Mouse (Mus musculus) layer of hippocampus, postnatal 36 days (tissue): Measurements from ENCODE around the gene Gm13287. TPM values are rescaled to one million over a fixed set of nuclear protein-coding genes. Genes with fewer than 3 reads are reported as not detected.
"Not testable (repeated sequence)": the region's sequence is repeated elsewhere in the genome, so short reads cannot be mapped to it uniquely, and the experiment has no call there.

Source experiments
- DNase-seq, 2 experiments: peaks; one replicate each; pipeline ENCODE4 v3.0.0; 2022
- total RNA-seq, 2 experiments: library from RNA; stranded (reverse); gene quantifications; 2 replicates each; pipeline ENCODE4 v1.2.3; 2021

The Gm13287 gene
- not detected for total RNA-seq

GRCm38 (mm10) chr4:88802954-88803353 lies at the start of gene Gm13287:
Gene Gm13287 (plus strand): TSS chr4:88803254.
- not testable (repeated sequence) for DNase-seq

GRCm38 (mm10) chr4:88754818-88755340 lies 48.2 kb upstream of the Gm13287 start, which contains the start of gene Gm13271:
Gene Gm13271 (plus strand): TSS chr4:88754868.
- DNase-seq: peak; percentile 71 to 72

- DNase-seq: not testable (repeated sequence)
Observed at GRCm38 (mm10) chr4:88756581-88757513, 46.2 kb upstream of the Gm13287 start.

GRCm38 (mm10) chr4:88757628-88758031 lies 45.4 kb upstream of the Gm13287 start:
- DNase-seq: peak; percentile 95

- DNase-seq: not testable (repeated sequence)
Observed at GRCm38 (mm10) chr4:88758751-88759150, 44.3 kb upstream of the Gm13287 start.

DNA sequence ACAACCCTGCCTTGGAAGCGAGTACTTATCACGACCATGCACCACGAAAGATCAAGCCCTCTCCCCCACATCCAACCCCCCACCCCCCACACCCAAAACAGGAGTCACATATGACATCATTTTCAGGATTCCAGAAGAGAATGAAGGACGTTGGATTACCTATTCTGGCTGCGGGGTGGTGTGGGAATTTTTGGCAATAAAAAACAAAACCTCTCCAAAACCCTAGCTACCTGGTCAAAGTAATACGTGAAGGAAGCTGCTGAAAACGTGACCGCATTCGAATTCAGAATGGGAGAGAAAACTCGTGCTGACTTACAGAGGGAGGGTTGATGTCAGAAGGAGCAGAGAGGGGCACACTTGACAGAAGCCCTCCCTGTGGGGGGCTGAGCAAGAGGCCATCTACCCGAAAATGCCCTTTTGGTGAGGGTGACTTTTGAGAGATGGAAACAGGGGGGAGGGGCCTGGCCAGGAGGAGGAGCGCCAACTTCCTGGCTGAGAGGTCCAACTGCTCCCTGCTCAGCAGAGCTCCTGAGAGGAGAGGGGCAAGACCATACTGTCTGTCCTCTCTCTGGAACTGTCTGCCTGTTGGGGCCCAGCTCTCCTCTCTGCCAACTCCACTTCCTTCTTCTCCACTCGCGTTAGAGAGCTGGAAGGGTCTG lies 43.3 kb upstream of the Gm13287 start, which contains the start of gene Gm13283:
TSS of gene Gm13283 (plus strand) at position 510 of the 659 bp plus-strand sequence.
- not testable (repeated sequence) for DNase-seq

DNA sequence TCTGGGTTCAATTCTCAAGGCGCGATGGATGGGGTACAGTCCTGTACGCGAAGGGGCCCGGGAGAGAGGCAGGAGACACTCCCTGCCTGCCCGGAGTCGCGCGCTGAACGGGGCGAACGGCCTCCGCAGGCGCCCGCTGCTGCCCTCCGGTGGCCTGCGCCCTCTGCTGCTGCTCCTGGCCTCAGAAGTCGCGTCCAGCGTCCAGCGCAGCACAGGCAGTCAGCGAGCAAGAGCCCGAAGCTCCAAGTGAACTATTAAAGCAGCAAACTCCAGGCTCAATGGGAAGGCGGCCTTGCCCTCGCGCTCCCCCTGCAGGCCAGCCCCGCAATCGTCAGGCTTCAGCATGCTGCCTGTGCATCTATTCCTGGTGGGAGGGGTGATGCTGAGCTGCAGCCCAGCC lies 42.6 kb upstream of the Gm13287 start:
- DNase-seq: peak; percentile 45 to 60

GRCm38 (mm10) chr4:88761776-88762175 lies 41.3 kb upstream of the Gm13287 start:
- peak; percentile 48 to 70 for DNase-seq

- DNase-seq: not testable (repeated sequence)
Observed at GRCm38 (mm10) chr4:88762341-88762740, 40.7 kb upstream of the Gm13287 start.

DNA sequence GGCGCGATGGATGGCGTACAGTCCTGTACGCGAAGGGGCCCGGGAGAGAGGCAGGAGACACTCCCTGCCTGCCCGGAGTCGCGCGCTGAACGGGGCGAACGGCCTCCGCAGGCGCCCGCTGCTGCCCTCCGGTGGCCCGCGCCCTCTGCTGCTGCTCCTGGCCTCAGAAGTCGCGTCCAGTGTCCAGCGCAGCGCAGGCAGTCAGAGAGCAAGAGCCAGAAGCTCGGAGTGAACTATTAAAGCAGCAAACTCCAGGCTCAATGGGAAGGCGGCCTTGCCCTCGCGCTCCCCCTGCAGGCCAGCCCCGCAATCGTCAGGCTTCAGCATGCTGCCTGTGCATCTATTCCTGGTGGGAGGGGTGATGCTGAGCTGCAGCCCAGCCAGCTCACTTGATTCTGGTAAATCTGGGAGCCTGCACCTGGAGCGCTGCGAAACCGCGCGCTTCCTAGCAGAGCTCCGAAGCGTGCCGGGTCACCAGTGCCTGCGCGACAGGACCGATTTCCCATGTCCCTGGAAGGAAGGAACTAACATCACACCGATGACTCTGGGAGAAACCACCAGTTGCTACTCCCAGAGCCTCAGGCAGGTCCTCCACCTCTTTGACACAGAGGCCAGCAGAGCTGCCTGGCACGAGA lies 39.6 kb upstream of the Gm13287 start:
- peak; percentile 29 to 37 for DNase-seq

- DNase-seq: not testable (repeated sequence)
Observed at GRCm38 (mm10) chr4:88773534-88773933, 29.5 kb upstream of the Gm13287 start, which contains the start of gene Gm13290. Gene Gm13290 (plus strand): TSS chr4:88773834.

- not testable (repeated sequence) for DNase-seq
Observed at GRCm38 (mm10) chr4:88776622-88777021, 26.4 kb upstream of the Gm13287 start, which contains the start of gene Gm13289. Gene Gm13289 (plus strand): TSS chr4:88776922.

DNA sequence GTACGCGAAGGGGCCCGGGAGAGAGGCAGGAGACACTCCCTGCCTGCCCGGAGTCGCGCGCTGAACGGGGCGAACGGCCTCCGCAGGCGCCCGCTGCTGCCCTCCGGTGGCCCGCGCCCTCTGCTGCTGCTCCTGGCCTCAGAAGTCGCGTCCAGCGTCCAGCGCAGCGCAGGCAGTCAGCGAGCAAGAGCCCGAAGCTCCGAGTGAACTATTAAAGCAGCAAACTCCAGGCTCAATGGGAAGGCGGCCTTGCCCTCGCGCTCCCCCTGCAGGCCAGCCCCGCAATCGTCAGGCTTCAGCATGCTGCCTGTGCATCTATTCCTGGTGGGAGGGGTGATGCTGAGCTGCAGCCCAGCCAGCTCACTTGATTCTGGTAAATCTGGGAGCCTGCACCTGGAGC lies 23.5 kb upstream of the Gm13287 start, which contains the start of gene Gm13272:
TSS of gene Gm13272 (plus strand) at position 301 of the 400 bp plus-strand sequence.
- DNase-seq: not testable (repeated sequence)

GRCm38 (mm10) chr4:88780320-88780719 lies 22.7 kb upstream of the Gm13287 start:
- not testable (repeated sequence) for DNase-seq

GRCm38 (mm10) chr4:88781831-88782230 lies 21.2 kb upstream of the Gm13287 start, which contains the start of gene Ifnz:
Gene Ifnz (plus strand): TSS chr4:88782131.
- not testable (repeated sequence) for DNase-seq

- DNase-seq: peak in 1 of 2 experiments; percentile 3
Observed at GRCm38 (mm10) chr4:88782335-88782734, 20.7 kb upstream of the Gm13287 start.

- not testable (repeated sequence) for DNase-seq
Observed at GRCm38 (mm10) chr4:88785409-88785808, 17.6 kb upstream of the Gm13287 start, which contains the start of gene Gm13276. Gene Gm13276 (plus strand): TSS chr4:88785709.

DNA sequence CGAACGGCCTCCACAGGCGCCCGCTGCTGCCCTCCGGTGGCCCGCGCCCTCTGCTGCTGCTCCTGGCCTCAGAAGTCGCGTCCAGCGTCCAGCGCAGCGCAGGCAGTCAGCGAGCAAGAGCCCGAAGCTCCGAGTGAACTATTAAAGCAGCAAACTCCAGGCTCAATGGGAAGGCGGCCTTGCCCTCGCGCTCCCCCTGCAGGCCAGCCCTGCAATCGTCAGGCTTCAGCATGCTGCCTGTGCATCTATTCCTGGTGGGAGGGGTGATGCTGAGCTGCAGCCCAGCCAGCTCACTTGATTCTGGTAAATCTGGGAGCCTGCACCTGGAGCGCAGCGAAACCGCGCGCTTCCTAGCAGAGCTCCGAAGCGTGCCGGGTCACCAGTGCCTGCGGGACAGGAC lies 14.7 kb upstream of the Gm13287 start, which contains the start of gene Gm13277:
TSS of gene Gm13277 (plus strand) at position 231 of the 400 bp plus-strand sequence.
- peak; percentile 48 to 65 for DNase-seq

- DNase-seq: not testable (repeated sequence)
Observed at GRCm38 (mm10) chr4:88791250-88791649, 11.8 kb upstream of the Gm13287 start, which contains the start of gene Gm13278. Gene Gm13278 (plus strand): TSS chr4:88791550.

- peak; percentile 78 to 81 for DNase-seq
Observed at GRCm38 (mm10) chr4:88793936-88794675, 8.9 kb upstream of the Gm13287 start, which contains the start of gene Gm13275. Gene Gm13275 (plus strand): TSS chr4:88794487.

GRCm38 (mm10) chr4:88797097-88797496 lies 6.0 kb upstream of the Gm13287 start, which contains the start of gene Gm13279:
Gene Gm13279 (plus strand): TSS chr4:88797397.
- not testable (repeated sequence) for DNase-seq
